9 mouse cellular contexts compared by ENCODE assay signal in the genomic region with DNA sequence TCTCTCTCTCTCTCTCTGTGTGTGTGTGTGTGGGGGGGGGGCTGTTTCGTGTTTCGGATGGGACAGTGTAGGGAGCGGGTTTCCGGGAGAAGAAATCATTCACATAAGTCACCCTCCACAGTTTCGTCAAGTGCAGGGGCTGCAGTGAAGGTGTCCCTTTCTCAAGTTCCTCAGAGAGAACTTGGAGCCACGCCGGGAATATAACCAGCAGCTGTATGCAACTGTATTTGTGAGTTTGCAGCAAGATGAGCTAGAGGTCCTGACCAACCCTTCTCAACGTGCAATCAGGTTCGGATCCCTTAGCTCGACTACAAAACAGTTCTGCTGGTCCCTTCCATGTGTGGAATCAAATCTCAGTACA. TPM values are rescaled to one million over a fixed set of nuclear protein-coding genes. Genes with fewer than 3 reads are reported as not detected.
A peak's percentile ranks its signal among the peaks of the same experiment; 100 is the strongest.
DNase-seq lines count a peak whose midpoint lies in the region; ATAC-seq and TF ChIP-seq lines count a peak whose summit lies in the region.
"Had no signal": no experiment of that assay in that cellular context is flagged by ENCODE, and none has a peak within 500 bp of the region (broad histone marks: within the 10 kb centered on the region; RNA-seq: fewer than 3 reads in every experiment).

No protein-coding gene starts in this region.

- no peak for DNase-seq in kidney, postnatal 0 days (ENCODE audit: low spot score)
- no peak for DNase-seq in kidney, postnatal 14 days
- DNase-seq in forebrain, embryonic 10.5 days (ENCODE audit: extremely low spot score, low spot score): no peak
- DNase-seq in hindbrain, postnatal 0 days (ENCODE audit: low spot score): peak; percentile 10
- DNase-seq in spleen, postnatal 4 days (ENCODE audit: low spot score in 2 of 2): no peak

- peaks cover 12% of the 10 kb centered on the region; the same call in 1 of the 2 replicates for H3K36me3 ChIP-seq in kidney, postnatal 0 days (ENCODE audit: insufficient read depth, low read length)
- peaks cover 43% of the 10 kb centered on the region for H3K36me3 ChIP-seq in forebrain, embryonic 10.5 days (replicated peaks)
- H3K36me3 ChIP-seq in hindbrain, postnatal 0 days (ENCODE audit: insufficient read depth, low read length): peaks cover 18% of the 10 kb centered on the region
- H3K36me3 ChIP-seq in midbrain, embryonic 13.5 days: peaks cover 35% of the 10 kb centered on the region

- 0 out of 2 replicates have a peak, but pooled peaks cover 6% of the 10 kb centered on the region for H3K4me1 ChIP-seq in kidney, postnatal 0 days (replicated peaks; ENCODE audit: insufficient read depth, low read length)
- H3K4me1 ChIP-seq in forebrain, embryonic 10.5 days: peaks cover 21% of the 10 kb centered on the region
- H3K4me1 ChIP-seq in hindbrain, postnatal 0 days (ENCODE audit: insufficient read depth, low read length): peaks cover 6% of the 10 kb centered on the region; the same call in 1 of the 2 replicates
- peaks cover 21% of the 10 kb centered on the region for H3K4me1 ChIP-seq in midbrain, embryonic 13.5 days (replicated peaks)

- no peak for TF ChIP-seq CTCF in kidney, postnatal 0 days (IDR thresholded peaks at IDR 0.05; ENCODE audit: low read depth)
- TF ChIP-seq CTCF in hindbrain, postnatal 0 days (IDR thresholded peaks at IDR 0.05; ENCODE audit: low read depth): no peak

- no peaks in the 10 kb centered on the region for H3K27me3 ChIP-seq in kidney, postnatal 0 days (ENCODE audit: insufficient read depth, low read length)
- H3K27me3 ChIP-seq in forebrain, embryonic 10.5 days (ENCODE audit: poor library complexity, severe bottlenecking): no peaks in the 10 kb centered on the region
- H3K27me3 ChIP-seq in hindbrain, postnatal 0 days (ENCODE audit: insufficient read depth, low read length): no peaks in the 10 kb centered on the region
- no peaks in the 10 kb centered on the region for H3K27me3 ChIP-seq in midbrain, embryonic 13.5 days

- no peaks in the 10 kb centered on the region for H3K9me3 ChIP-seq in kidney, postnatal 0 days (replicated peaks; ENCODE audit: low read length)
- peaks cover 2% of the 10 kb centered on the region; the same call in 1 of the 2 replicates for H3K9me3 ChIP-seq in forebrain, embryonic 10.5 days
- H3K9me3 ChIP-seq in hindbrain, postnatal 0 days (ENCODE audit: low read length): 0 out of 2 replicates have a peak, but pooled peaks cover 2% of the 10 kb centered on the region
- H3K9me3 ChIP-seq in midbrain, embryonic 13.5 days: peaks cover 4% of the 10 kb centered on the region; the same call in 1 of the 2 replicates

- ATAC-seq in kidney, postnatal 0 days (replicated peaks; ENCODE audit: low FRiP score, low read depth): peak; percentile 38; the same call in 1 of the 2 replicates
- peak; percentile 9; the same call in 1 of the 2 replicates for ATAC-seq in hindbrain, postnatal 0 days
- ATAC-seq in midbrain, embryonic 13.5 days: peak; percentile 29
- no peak for ATAC-seq in megakaryocyte, adult 5-6 weeks (ENCODE audit: poor library complexity, severe bottlenecking)
- no peak for ATAC-seq in megakaryocyte progenitor cell, adult 5-6 weeks (replicated peaks; ENCODE audit: poor library complexity)

- WGBS in kidney, postnatal 0 days: 7% methylated on average over 10 of the region's 10 CpGs
- WGBS in forebrain, embryonic 10.5 days: 28% methylated on average over 10 of the region's 10 CpGs
- WGBS in hindbrain, postnatal 0 days: 17% methylated on average over 10 of the region's 10 CpGs
- WGBS in midbrain, embryonic 13.5 days: 23% methylated on average over 10 of the region's 10 CpGs

- H3K27ac ChIP-seq in kidney, postnatal 0 days: peak overlapping the region; percentile 47; the same call in 1 of the 2 replicates
- H3K27ac ChIP-seq in forebrain, embryonic 10.5 days: peak overlapping the region; percentile 90
- peak overlapping the region; percentile 62 for H3K27ac ChIP-seq in hindbrain, postnatal 0 days
- H3K27ac ChIP-seq in midbrain, embryonic 13.5 days: peak overlapping the region; percentile 79

- H3K4me3 ChIP-seq in kidney, postnatal 0 days (replicated peaks; ENCODE audit: low read depth, low read length): peak overlapping the region; percentile 37
- H3K4me3 ChIP-seq in forebrain, embryonic 10.5 days: peak overlapping the region; percentile 59
- peak overlapping the region; percentile 38 for H3K4me3 ChIP-seq in hindbrain, postnatal 0 days (ENCODE audit: low read length)
- H3K4me3 ChIP-seq in midbrain, embryonic 13.5 days (replicated peaks): peak overlapping the region; percentile 52

- H3K4me2 ChIP-seq in kidney, postnatal 0 days (ENCODE audit: low read length): peak overlapping the region; percentile 76
- H3K4me2 ChIP-seq in hindbrain, postnatal 0 days (ENCODE audit: low read depth, low read length): peak overlapping the region; percentile 80
- H3K4me2 ChIP-seq in midbrain, embryonic 13.5 days (replicated peaks): peak overlapping the region; percentile 68

- peak overlapping the region; percentile 57 for H3K9ac ChIP-seq in kidney, postnatal 0 days (ENCODE audit: low read depth, low read length)
- H3K9ac ChIP-seq in hindbrain, postnatal 0 days (replicated peaks; ENCODE audit: low read length): peak overlapping the region; percentile 45
- peak overlapping the region; percentile 76 for H3K9ac ChIP-seq in midbrain, embryonic 13.5 days (replicated peaks)

RNA-seq across cellular contexts. Expression of gene Zfp454, which starts 0.5 kb away (rescaled TPM):
- polyA plus RNA-seq in kidney, postnatal 0 days (2015; fragmentation: Nextera tagmentation; extraction: Ambion mirVana): 5.8 and 7.4 TPM in 2 replicates
- 13.3 and 14.0 TPM in 2 replicates for polyA plus RNA-seq in forebrain, embryonic 10.5 days (2016; fragmentation: Nextera tagmentation; extraction: Ambion mirVana)
- 3.5 and 4.0 TPM in 2 replicates for total RNA-seq in hindbrain, postnatal 0 days (2014; rRNA removed)
- polyA plus RNA-seq in hindbrain, postnatal 0 days (2015; fragmentation: Nextera tagmentation; extraction: Ambion mirVana): 6.2 and 7.3 TPM in 2 replicates
- 16.7 TPM in 2 replicates for polyA plus RNA-seq in midbrain, embryonic 13.5 days (2015; fragmentation: Nextera tagmentation; extraction: Ambion mirVana)
- not detected in 2 replicates for total RNA-seq in megakaryocyte, adult 5-6 weeks (2015)
- total RNA-seq in megakaryocyte, adult 5-6 weeks (2017): not detected in 2 replicates
- not detected in 2 replicates for total RNA-seq in megakaryocyte progenitor cell, adult 5-6 weeks (2015)
- not detected in 2 replicates for total RNA-seq in megakaryocyte progenitor cell, adult 5-6 weeks (2017)

RNA-seq across cellular contexts. Expression of gene Zfp2, which starts 29.1 kb away (rescaled TPM):
- 10.8 and 10.9 TPM in 2 replicates for polyA plus RNA-seq in kidney, postnatal 0 days (2015; fragmentation: Nextera tagmentation; extraction: Ambion mirVana)
- polyA plus RNA-seq in forebrain, embryonic 10.5 days (2016; fragmentation: Nextera tagmentation; extraction: Ambion mirVana): 25.8 and 26.4 TPM in 2 replicates
- total RNA-seq in hindbrain, postnatal 0 days (2014; rRNA removed): 15.8 and 24.3 TPM in 2 replicates
- 28.0 and 29.2 TPM in 2 replicates for polyA plus RNA-seq in hindbrain, postnatal 0 days (2015; fragmentation: Nextera tagmentation; extraction: Ambion mirVana)
- polyA plus RNA-seq in midbrain, embryonic 13.5 days (2015; fragmentation: Nextera tagmentation; extraction: Ambion mirVana): 51.9 and 53.2 TPM in 2 replicates
- 0.11 and 0.80 TPM in 2 replicates for total RNA-seq in megakaryocyte, adult 5-6 weeks (2015)
- not detected in 2 replicates for total RNA-seq in megakaryocyte, adult 5-6 weeks (2017)
- 1.8 and 3.8 TPM in 2 replicates for total RNA-seq in megakaryocyte progenitor cell, adult 5-6 weeks (2015)
- total RNA-seq in megakaryocyte progenitor cell, adult 5-6 weeks (2017): 0.68 and 0.96 TPM in 2 replicates

RNA-seq across cellular contexts. Expression of gene Grm6, which starts 36.4 kb away (rescaled TPM):
- polyA plus RNA-seq in kidney, postnatal 0 days (2015; fragmentation: Nextera tagmentation; extraction: Ambion mirVana): not detected in 2 replicates
- polyA plus RNA-seq in forebrain, embryonic 10.5 days (2016; fragmentation: Nextera tagmentation; extraction: Ambion mirVana): not detected in 2 replicates
- not detected in 2 replicates for total RNA-seq in hindbrain, postnatal 0 days (2014; rRNA removed)
- polyA plus RNA-seq in hindbrain, postnatal 0 days (2015; fragmentation: Nextera tagmentation; extraction: Ambion mirVana): not detected in 2 replicates
- 0.08 TPM in 1 of 2 replicates, not detected in the other for polyA plus RNA-seq in midbrain, embryonic 13.5 days (2015; fragmentation: Nextera tagmentation; extraction: Ambion mirVana)
- total RNA-seq in megakaryocyte, adult 5-6 weeks (2015): 0.73 and 1.9 TPM in 2 replicates
- 0.11 and 0.89 TPM in 2 replicates for total RNA-seq in megakaryocyte, adult 5-6 weeks (2017)
- not detected in 2 replicates for total RNA-seq in megakaryocyte progenitor cell, adult 5-6 weeks (2015)
- not detected in 2 replicates for total RNA-seq in megakaryocyte progenitor cell, adult 5-6 weeks (2017)
- total RNA-seq: adrenal gland, adult 18-20 months had no signal

RNA-seq across cellular contexts. Expression of gene Zfp354b, which starts 44.5 kb away (rescaled TPM):
- 1.6 and 1.7 TPM in 2 replicates for polyA plus RNA-seq in kidney, postnatal 0 days (2015; fragmentation: Nextera tagmentation; extraction: Ambion mirVana)
- 0.77 and 1.3 TPM in 2 replicates for polyA plus RNA-seq in forebrain, embryonic 10.5 days (2016; fragmentation: Nextera tagmentation; extraction: Ambion mirVana)
- total RNA-seq in hindbrain, postnatal 0 days (2014; rRNA removed): 0.52 and 1.1 TPM in 2 replicates
- 2.3 and 2.8 TPM in 2 replicates for polyA plus RNA-seq in hindbrain, postnatal 0 days (2015; fragmentation: Nextera tagmentation; extraction: Ambion mirVana)
- polyA plus RNA-seq in midbrain, embryonic 13.5 days (2015; fragmentation: Nextera tagmentation; extraction: Ambion mirVana): 2.9 TPM in 2 replicates
- not detected in 2 replicates for total RNA-seq in megakaryocyte, adult 5-6 weeks (2015)
- 0.16 TPM in 1 of 2 replicates, not detected in the other for total RNA-seq in megakaryocyte, adult 5-6 weeks (2017)
- 0.10 TPM in 1 of 2 replicates, not detected in the other for total RNA-seq in megakaryocyte progenitor cell, adult 5-6 weeks (2015)
- total RNA-seq in megakaryocyte progenitor cell, adult 5-6 weeks (2017): 0.27 TPM in 1 of 2 replicates, not detected in the other

RNA-seq across cellular contexts. Expression of gene Zfp879, which starts 45.6 kb away (rescaled TPM):
- 0.70 and 0.82 TPM in 2 replicates for polyA plus RNA-seq in kidney, postnatal 0 days (2015; fragmentation: Nextera tagmentation; extraction: Ambion mirVana)
- polyA plus RNA-seq in forebrain, embryonic 10.5 days (2016; fragmentation: Nextera tagmentation; extraction: Ambion mirVana): 0.84 and 0.86 TPM in 2 replicates
- total RNA-seq in hindbrain, postnatal 0 days (2014; rRNA removed): 2.4 and 3.2 TPM in 2 replicates
- 0.85 and 1.1 TPM in 2 replicates for polyA plus RNA-seq in hindbrain, postnatal 0 days (2015; fragmentation: Nextera tagmentation; extraction: Ambion mirVana)
- 1.2 and 1.4 TPM in 2 replicates for polyA plus RNA-seq in midbrain, embryonic 13.5 days (2015; fragmentation: Nextera tagmentation; extraction: Ambion mirVana)
- total RNA-seq in megakaryocyte, adult 5-6 weeks (2015): not detected in 2 replicates
- not detected in 2 replicates for total RNA-seq in megakaryocyte, adult 5-6 weeks (2017)
- total RNA-seq in megakaryocyte progenitor cell, adult 5-6 weeks (2015): 0.10 TPM in 1 of 2 replicates, not detected in the other
- 0.17 TPM in 1 of 2 replicates, not detected in the other for total RNA-seq in megakaryocyte progenitor cell, adult 5-6 weeks (2017)

Comparison
In these comparisons a context has a peak if more than half of its experiments do, and no peak if none do; other contexts are left out.
1. ATAC-seq: peak in kidney, postnatal 0 days (single experiment), hindbrain, postnatal 0 days (single experiment) and midbrain, embryonic 13.5 days (single experiment); none in megakaryocyte, adult 5-6 weeks (single experiment) and megakaryocyte progenitor cell, adult 5-6 weeks (single experiment).
2. Peak in every context shown above with its lines, with median percentiles within 50 percentile points of each other: H3K27ac ChIP-seq, H3K4me2 ChIP-seq, H3K4me3 ChIP-seq and H3K9ac ChIP-seq.